Mouse (Mus musculus): ENCODE data around the gene Foxred1. TPM values are rescaled to one million over a fixed set of nuclear protein-coding genes. Genes with fewer than 3 reads are reported as not detected.
A peak's percentile ranks its signal among the peaks of the same experiment; 100 is the strongest.

The Foxred1 gene
- polyA plus RNA-seq, 1 experiment: 14.4 TPM

DNA sequence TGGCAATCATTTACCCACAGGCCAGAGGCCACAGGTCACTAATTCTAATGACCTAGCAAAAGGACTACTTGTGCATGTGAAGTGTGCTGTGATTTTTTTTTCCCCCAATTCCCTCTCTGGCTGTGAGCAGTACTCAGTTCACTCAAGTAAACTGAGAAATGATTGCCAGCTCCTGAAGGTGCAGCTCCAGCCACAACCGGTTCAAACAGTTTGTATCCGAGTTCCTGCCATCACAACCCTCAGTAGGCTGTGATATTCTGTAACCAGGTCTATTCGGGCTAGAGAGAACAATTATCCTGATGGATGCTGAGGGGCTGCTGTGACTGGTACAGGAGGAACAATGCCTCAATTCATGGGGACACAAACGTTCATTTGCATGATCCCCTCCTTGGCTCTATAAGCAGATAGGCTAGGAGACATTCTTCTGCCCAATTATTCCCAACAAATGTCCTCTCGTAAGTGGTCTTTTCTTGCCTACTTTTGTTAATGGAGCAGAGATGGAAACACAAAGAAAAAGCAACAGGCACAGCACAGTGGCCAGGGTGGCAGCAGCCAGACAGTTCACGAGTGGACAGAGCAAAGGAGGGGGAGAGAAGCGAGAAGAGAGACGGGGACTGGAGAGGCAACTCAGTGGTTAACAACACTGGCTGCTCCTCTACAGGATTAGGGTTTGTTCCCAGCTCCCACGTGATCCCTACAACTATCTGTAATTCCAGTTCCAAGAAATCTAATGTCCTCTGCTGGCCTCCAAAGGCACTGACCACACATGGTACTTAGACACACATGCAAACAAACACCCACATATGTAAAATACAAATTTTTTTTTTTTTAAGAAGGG, 43.8 kb downstream of the Foxred1 start:
- Histone ChIP-seq H3K36me3 (ENCODE audit: control insufficient read depth, insufficient read depth) (peaks cover 4% of the 10 kb centered on the region), H3ac (ENCODE audit: control insufficient read depth, insufficient read length, low read depth) (no peak overlapping the region), H3K79me3 (ENCODE audit: low read depth) (no peaks in the 10 kb centered on the region), H3K79me2 (ENCODE audit: control insufficient read depth, insufficient read depth) (peaks cover 9% of the 10 kb centered on the region), H3K27me3 (ENCODE audit: control insufficient read depth, insufficient read depth, insufficient read length) (no peaks in the 10 kb centered on the region), H3K4me3 (ENCODE audit: insufficient read depth, poor library complexity, severe bottlenecking) (no peak overlapping the region)
- TF ChIP-seq USF1 (IDR thresholded peaks at IDR 0.05; ENCODE audit: low read depth): no peak
- no peak for TF ChIP-seq FOSL1 (IDR thresholded peaks at IDR 0.05; ENCODE audit: insufficient read depth, low read length, poor library complexity, severe bottlenecking)
- no peak for TF ChIP-seq CEBPB (IDR thresholded peaks at IDR 0.05; ENCODE audit: low read depth)
- TF ChIP-seq MAX (IDR thresholded peaks at IDR 0.05): no peak
- no peak for TF ChIP-seq MYOG (IDR thresholded peaks at IDR 0.05; ENCODE audit: control insufficient read depth, extremely low read depth, insufficient read length)
- TF ChIP-seq CTCF (IDR thresholded peaks at IDR 0.05; ENCODE audit: control insufficient read depth, insufficient read depth, insufficient read length): no peak
- TF ChIP-seq MYOD1 (IDR thresholded peaks at IDR 0.05; ENCODE audit: control insufficient read depth, insufficient read length, low read depth): no peak

DNA sequence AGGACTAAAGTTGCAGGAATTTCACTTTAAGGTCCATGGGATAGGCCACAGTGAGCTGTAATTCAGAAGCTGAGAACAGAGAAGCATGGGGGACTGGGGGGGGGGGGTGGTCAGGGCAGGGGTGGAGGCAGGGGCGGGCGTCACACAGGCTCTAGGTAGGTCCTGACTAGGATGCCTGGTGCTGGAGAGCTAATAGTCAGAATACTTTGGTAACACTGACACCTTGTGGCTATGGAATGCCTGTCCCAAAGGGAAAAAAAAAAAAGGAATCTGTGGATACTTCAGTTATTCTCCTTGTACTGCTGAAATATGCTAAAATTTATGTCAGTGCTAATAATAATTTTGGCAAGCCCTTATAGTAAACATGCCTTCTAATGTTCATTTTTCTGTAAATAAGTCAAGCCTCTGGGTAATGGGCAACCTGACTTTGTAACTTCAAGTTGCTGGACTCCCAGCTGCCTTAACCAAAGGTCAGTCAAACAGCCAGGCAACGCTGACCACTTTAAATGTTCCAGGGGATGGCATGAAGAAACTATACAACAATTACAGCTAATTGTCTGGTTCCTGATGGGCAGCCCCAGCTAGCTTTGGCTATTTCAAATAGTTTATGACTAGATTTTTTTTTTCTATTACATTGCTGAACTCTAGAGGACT, 44.6 kb downstream of the Foxred1 start:
- no peak overlapping the region for H3ac ChIP-seq (ENCODE audit: control insufficient read depth, insufficient read length, low read depth)
- no peaks in the 10 kb centered on the region for H3K79me3 ChIP-seq (ENCODE audit: low read depth)
- H3K36me3 ChIP-seq (ENCODE audit: control insufficient read depth, insufficient read depth): peaks cover 4% of the 10 kb centered on the region
- no peaks in the 10 kb centered on the region for H3K27me3 ChIP-seq (ENCODE audit: control insufficient read depth, insufficient read depth, insufficient read length)
- H3K79me2 ChIP-seq (ENCODE audit: control insufficient read depth, insufficient read depth): peaks cover 9% of the 10 kb centered on the region
- H3K4me3 ChIP-seq (ENCODE audit: insufficient read depth, poor library complexity, severe bottlenecking): no peak overlapping the region
- TF ChIP-seq CTCF (IDR thresholded peaks at IDR 0.05; ENCODE audit: control insufficient read depth, insufficient read depth, insufficient read length): peak; percentile 19
- no peak for TF ChIP-seq MYOD1 (IDR thresholded peaks at IDR 0.05; ENCODE audit: control insufficient read depth, insufficient read length, low read depth)

DNA sequence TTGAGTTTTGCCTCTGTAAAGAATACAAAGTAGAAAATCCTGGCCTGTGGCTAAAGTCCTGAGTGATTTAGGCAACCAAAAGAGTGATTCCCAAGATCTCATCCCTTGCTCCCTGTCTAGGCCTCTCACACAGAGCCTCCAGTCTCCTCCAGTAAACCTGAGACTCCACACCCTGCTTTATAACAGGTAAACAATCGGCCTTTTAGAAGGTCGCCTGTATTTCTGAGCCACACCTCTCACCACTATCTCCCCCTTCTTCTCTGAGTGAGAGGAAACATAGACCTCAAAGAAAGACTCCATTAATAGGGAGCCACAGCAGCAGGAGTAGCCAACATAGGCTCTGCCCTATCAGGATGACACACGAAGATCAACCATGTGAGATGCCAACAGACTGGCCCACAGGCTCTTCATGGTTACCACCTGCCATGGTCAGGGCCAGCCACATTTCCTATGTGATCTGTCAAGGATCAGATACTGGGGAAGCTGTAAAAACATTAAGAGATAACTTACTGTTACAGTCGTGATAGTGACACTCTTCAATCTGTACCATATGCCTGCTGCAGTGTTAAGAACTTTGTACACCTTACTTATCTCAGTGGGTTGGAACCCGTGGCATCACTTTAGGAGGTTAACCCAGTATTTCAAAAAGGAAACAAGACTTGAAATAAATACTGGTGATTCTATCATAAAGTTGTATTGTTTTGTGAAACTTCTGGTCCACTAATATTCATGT, 46.5 kb downstream of the Foxred1 start:
- H3K79me3 ChIP-seq (ENCODE audit: low read depth): no peaks in the 10 kb centered on the region
- peaks cover 10% of the 10 kb centered on the region for H3K36me3 ChIP-seq (ENCODE audit: control insufficient read depth, insufficient read depth)
- no peak overlapping the region for H3ac ChIP-seq (ENCODE audit: control insufficient read depth, insufficient read length, low read depth)
- H3K79me2 ChIP-seq (ENCODE audit: control insufficient read depth, insufficient read depth): peaks cover 9% of the 10 kb centered on the region
- TF ChIP-seq MAX (IDR thresholded peaks at IDR 0.05) (no peak), MYOD1 (IDR thresholded peaks at IDR 0.05; ENCODE audit: control insufficient read depth, insufficient read length, low read depth) (no peak), MYOG (IDR thresholded peaks at IDR 0.05; ENCODE audit: control insufficient read depth, extremely low read depth, insufficient read length) (no peak), CTCF (IDR thresholded peaks at IDR 0.05; ENCODE audit: control insufficient read depth, insufficient read depth, insufficient read length) (no peak), FOSL1 (IDR thresholded peaks at IDR 0.05; ENCODE audit: insufficient read depth, low read length, poor library complexity, severe bottlenecking) (no peak), USF1 (IDR thresholded peaks at IDR 0.05; ENCODE audit: low read depth) (no peak), CEBPB (IDR thresholded peaks at IDR 0.05; ENCODE audit: low read depth) (no peak)
- no peak overlapping the region for H3K4me3 ChIP-seq (ENCODE audit: insufficient read depth, poor library complexity, severe bottlenecking)
- H3K27me3 ChIP-seq (ENCODE audit: control insufficient read depth, insufficient read depth, insufficient read length): no peaks in the 10 kb centered on the region

DNA sequence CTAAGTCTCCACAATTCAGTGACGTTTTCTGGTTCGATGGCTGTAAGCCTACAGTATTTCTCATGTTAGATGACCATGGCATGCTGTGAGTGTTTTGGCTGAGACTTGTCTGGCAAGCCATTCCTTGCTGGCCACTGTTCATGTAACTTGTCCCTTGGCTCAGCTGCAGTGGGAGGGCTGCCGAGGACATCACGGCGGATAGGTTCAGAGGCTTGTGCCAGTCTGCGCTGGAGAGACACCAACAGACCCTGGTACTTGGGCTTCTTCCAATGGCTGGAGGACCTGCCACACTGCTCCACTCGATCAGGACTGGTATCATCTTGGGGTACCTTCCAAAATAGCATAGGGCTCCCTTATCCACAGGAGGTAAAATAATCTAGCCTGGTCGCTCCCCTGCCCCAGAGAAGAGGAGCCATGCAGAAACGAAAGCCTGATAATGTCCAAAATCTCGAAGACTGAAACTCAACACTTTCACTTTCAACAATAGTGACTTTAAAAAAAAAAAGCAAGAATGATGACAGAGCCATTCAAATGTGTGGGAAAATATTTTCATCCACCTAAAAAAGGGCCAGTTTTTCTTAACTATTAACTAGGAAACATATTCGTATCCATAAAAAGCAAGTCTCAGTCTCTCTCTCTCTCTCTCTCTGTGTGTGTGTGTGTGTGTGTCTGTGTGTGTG, 47.7 kb downstream of the Foxred1 start:
- no peaks in the 10 kb centered on the region for H3K79me3 ChIP-seq (ENCODE audit: low read depth)
- no peak for TF ChIP-seq USF1 (IDR thresholded peaks at IDR 0.05; ENCODE audit: low read depth)
- TF ChIP-seq MYOD1 (IDR thresholded peaks at IDR 0.05; ENCODE audit: control insufficient read depth, insufficient read length, low read depth): no peak
- no peak for TF ChIP-seq MYOG (IDR thresholded peaks at IDR 0.05; ENCODE audit: control insufficient read depth, extremely low read depth, insufficient read length)
- no peak for TF ChIP-seq FOSL1 (IDR thresholded peaks at IDR 0.05; ENCODE audit: insufficient read depth, low read length, poor library complexity, severe bottlenecking)
- TF ChIP-seq MAX (IDR thresholded peaks at IDR 0.05): no peak
- TF ChIP-seq CEBPB (IDR thresholded peaks at IDR 0.05; ENCODE audit: low read depth): no peak
- TF ChIP-seq CTCF (IDR thresholded peaks at IDR 0.05; ENCODE audit: control insufficient read depth, insufficient read depth, insufficient read length): no peak
- peaks cover 9% of the 10 kb centered on the region for H3K79me2 ChIP-seq (ENCODE audit: control insufficient read depth, insufficient read depth)
- no peak overlapping the region for H3K4me3 ChIP-seq (ENCODE audit: insufficient read depth, poor library complexity, severe bottlenecking)
- no peak overlapping the region for H3ac ChIP-seq (ENCODE audit: control insufficient read depth, insufficient read length, low read depth)
- H3K36me3 ChIP-seq (ENCODE audit: control insufficient read depth, insufficient read depth): peaks cover 10% of the 10 kb centered on the region
- no peaks in the 10 kb centered on the region for H3K27me3 ChIP-seq (ENCODE audit: control insufficient read depth, insufficient read depth, insufficient read length)

DNA sequence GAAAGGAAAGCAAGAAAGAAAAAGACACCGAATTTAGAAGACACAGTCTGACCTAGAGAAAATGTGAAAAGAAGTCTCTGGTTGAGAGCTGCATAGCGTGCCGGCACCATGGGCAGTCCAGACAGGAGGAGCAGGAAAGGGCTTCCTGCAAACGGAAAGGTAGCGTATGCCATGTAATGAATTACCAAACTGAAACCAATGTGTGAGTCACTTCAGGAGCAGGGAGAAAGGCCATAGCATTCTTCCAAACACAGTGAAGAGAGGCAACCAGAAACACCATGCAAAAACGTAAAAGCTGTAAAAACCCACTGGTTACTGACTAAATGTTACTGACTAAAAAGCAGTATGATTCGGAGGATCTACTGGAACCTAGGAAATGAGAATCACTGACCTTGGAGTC, 49.1 kb downstream of the Foxred1 start:
- Histone ChIP-seq H3K27me3 (ENCODE audit: control insufficient read depth, insufficient read depth, insufficient read length) (no peaks in the 10 kb centered on the region), H3K79me3 (ENCODE audit: low read depth) (no peaks in the 10 kb centered on the region), H3K79me2 (ENCODE audit: control insufficient read depth, insufficient read depth) (peaks cover 9% of the 10 kb centered on the region)

More for the DNA sequence above, 49.1 kb downstream of the Foxred1 start:
- no peak for TF ChIP-seq USF1 (IDR thresholded peaks at IDR 0.05; ENCODE audit: low read depth)
- no peak for TF ChIP-seq CEBPB (IDR thresholded peaks at IDR 0.05; ENCODE audit: low read depth)
- TF ChIP-seq CTCF (IDR thresholded peaks at IDR 0.05; ENCODE audit: control insufficient read depth, insufficient read depth, insufficient read length): no peak
- no peak for TF ChIP-seq MYOG (IDR thresholded peaks at IDR 0.05; ENCODE audit: control insufficient read depth, extremely low read depth, insufficient read length)
- no peak for TF ChIP-seq MAX (IDR thresholded peaks at IDR 0.05)
- TF ChIP-seq FOSL1 (IDR thresholded peaks at IDR 0.05; ENCODE audit: insufficient read depth, low read length, poor library complexity, severe bottlenecking): no peak
- no peak for TF ChIP-seq MYOD1 (IDR thresholded peaks at IDR 0.05; ENCODE audit: control insufficient read depth, insufficient read length, low read depth)
- H3ac ChIP-seq (ENCODE audit: control insufficient read depth, insufficient read length, low read depth): no peak overlapping the region
- no peak overlapping the region for H3K4me3 ChIP-seq (ENCODE audit: insufficient read depth, poor library complexity, severe bottlenecking)
- H3K36me3 ChIP-seq (ENCODE audit: control insufficient read depth, insufficient read depth): peaks cover 10% of the 10 kb centered on the region
